Mouse (Mus musculus): ENCODE data around the gene Pdss2. TPM values are rescaled to one million over a fixed set of nuclear protein-coding genes. Genes with fewer than 3 reads are reported as not detected.

Gene Pdss2
- total and polyA plus RNA-seq, 2 experiments from 2014 or later: 17.4 to 20.9 TPM

- whole genome bisulfite sequencing: 65% methylated on average over 5 of the region's 5 CpGs
- Histone ChIP-seq H3K27me3 (ENCODE audit: insufficient read depth, low read length) (no peaks in the 10 kb centered on the region), H3K4me1 (ENCODE audit: insufficient read depth, low read length) (peaks cover 6% of the 10 kb centered on the region; the same call in 1 of the 2 replicates), H3K27ac (no peak overlapping the region), H3K4me2 (ENCODE audit: low read depth, low read length) (no peak overlapping the region), H3K9ac (replicated peaks; ENCODE audit: low read length) (no peak overlapping the region), H3K9me3 (ENCODE audit: low read length) (no peaks in the 10 kb centered on the region), H3K4me3 (ENCODE audit: low read length) (no peak overlapping the region), H3K36me3 (ENCODE audit: insufficient read depth, low read length) (no peaks in the 10 kb centered on the region)
- TF ChIP-seq CTCF (IDR thresholded peaks at IDR 0.05; ENCODE audit: low read depth): no peak
- DNase-seq (ENCODE audit: low spot score) (no peak), ATAC-seq (no peak)
These were observed 87.0 kb downstream of the Pdss2 start for GRCm38 (mm10) chr10:43308105-43308810.

GRCm38 (mm10) chr10:43310781-43311392 is 89.6 kb downstream of the Pdss2 start:
- Histone ChIP-seq H3K36me3 (ENCODE audit: insufficient read depth, low read length) (no peaks in the 10 kb centered on the region), H3K27ac (no peak overlapping the region), H3K4me3 (ENCODE audit: low read length) (no peak overlapping the region), H3K4me1 (ENCODE audit: insufficient read depth, low read length) (peaks cover 6% of the 10 kb centered on the region; the same call in 1 of the 2 replicates), H3K27me3 (ENCODE audit: insufficient read depth, low read length) (no peaks in the 10 kb centered on the region), H3K4me2 (ENCODE audit: low read depth, low read length) (no peak overlapping the region), H3K9ac (replicated peaks; ENCODE audit: low read length) (no peak overlapping the region), H3K9me3 (ENCODE audit: low read length) (no peaks in the 10 kb centered on the region)
- TF ChIP-seq CTCF (IDR thresholded peaks at IDR 0.05; ENCODE audit: low read depth): no peak
- ATAC-seq (no peak), DNase-seq (ENCODE audit: low spot score) (peak; percentile 50)
- WGBS: 30% methylated on average over 10 of the region's 10 CpGs

- peaks cover 6% of the 10 kb centered on the region; the same call in 1 of the 2 replicates for H3K4me1 ChIP-seq (ENCODE audit: insufficient read depth, low read length)
- TF ChIP-seq CTCF (IDR thresholded peaks at IDR 0.05; ENCODE audit: low read depth): no peak
- DNase-seq (ENCODE audit: low spot score) (no peak), ATAC-seq (no peak)
- H3K27ac ChIP-seq: no peak overlapping the region
- H3K4me2 ChIP-seq (ENCODE audit: low read depth, low read length): no peak overlapping the region
- no peak overlapping the region for H3K4me3 ChIP-seq (ENCODE audit: low read length)
- no peaks in the 10 kb centered on the region for H3K27me3 ChIP-seq (ENCODE audit: insufficient read depth, low read length)
- no peak overlapping the region for H3K9ac ChIP-seq (replicated peaks; ENCODE audit: low read length)
- 37% methylated on average over 2 of the region's 2 CpGs for WGBS
- no peaks in the 10 kb centered on the region for H3K36me3 ChIP-seq (ENCODE audit: insufficient read depth, low read length)
- H3K9me3 ChIP-seq (ENCODE audit: low read length): no peaks in the 10 kb centered on the region
These were observed 90.9 kb downstream of the Pdss2 start for GRCm38 (mm10) chr10:43312211-43312610.

GRCm38 (mm10) chr10:43312658-43313417 is 91.6 kb downstream of the Pdss2 start:
- Histone ChIP-seq H3K9me3 (ENCODE audit: low read length) (no peaks in the 10 kb centered on the region), H3K4me1 (ENCODE audit: insufficient read depth, low read length) (peaks cover 6% of the 10 kb centered on the region), H3K4me3 (ENCODE audit: low read length) (no peak overlapping the region), H3K36me3 (ENCODE audit: insufficient read depth, low read length) (no peaks in the 10 kb centered on the region), H3K27ac (no peak overlapping the region), H3K4me2 (ENCODE audit: low read depth, low read length) (no peak overlapping the region), H3K27me3 (ENCODE audit: insufficient read depth, low read length) (no peaks in the 10 kb centered on the region), H3K9ac (replicated peaks; ENCODE audit: low read length) (no peak overlapping the region)
- WGBS: 66% methylated on average over 7 of the region's 7 CpGs
- no peak for TF ChIP-seq CTCF (IDR thresholded peaks at IDR 0.05; ENCODE audit: low read depth)
- ATAC-seq (no peak), DNase-seq (ENCODE audit: low spot score) (no peak)

- Histone ChIP-seq H3K4me3 (ENCODE audit: low read length) (no peak overlapping the region), H3K9me3 (ENCODE audit: low read length) (no peaks in the 10 kb centered on the region), H3K4me2 (ENCODE audit: low read depth, low read length) (no peak overlapping the region), H3K27me3 (ENCODE audit: insufficient read depth, low read length) (no peaks in the 10 kb centered on the region), H3K36me3 (ENCODE audit: insufficient read depth, low read length) (no peaks in the 10 kb centered on the region), H3K27ac (no peak overlapping the region), H3K4me1 (ENCODE audit: insufficient read depth, low read length) (peaks cover 6% of the 10 kb centered on the region), H3K9ac (replicated peaks; ENCODE audit: low read length) (no peak overlapping the region)
- no peak for ATAC-seq
- peak; percentile 28; the same call in 1 of the 2 replicates for TF ChIP-seq CTCF (IDR thresholded peaks at IDR 0.05; ENCODE audit: low read depth)
- DNase-seq (ENCODE audit: low spot score): no peak
These were observed 93.9 kb downstream of the Pdss2 start for GRCm38 (mm10) chr10:43315228-43315627.

- no peak for DNase-seq (ENCODE audit: low spot score)
- ATAC-seq: no peak
- H3K9ac ChIP-seq (replicated peaks; ENCODE audit: low read length): no peak overlapping the region
- no peaks in the 10 kb centered on the region for H3K27me3 ChIP-seq (ENCODE audit: insufficient read depth, low read length)
- no peak overlapping the region for H3K4me2 ChIP-seq (ENCODE audit: low read depth, low read length)
- H3K9me3 ChIP-seq (ENCODE audit: low read length): no peaks in the 10 kb centered on the region
- H3K4me3 ChIP-seq (ENCODE audit: low read length): no peak overlapping the region
- WGBS: 31% methylated on average over 9 of the region's 9 CpGs
- H3K4me1 ChIP-seq (ENCODE audit: insufficient read depth, low read length): peaks cover 6% of the 10 kb centered on the region; the same call in 1 of the 2 replicates
- no peak for TF ChIP-seq CTCF (IDR thresholded peaks at IDR 0.05; ENCODE audit: low read depth)
- no peaks in the 10 kb centered on the region for H3K36me3 ChIP-seq (ENCODE audit: insufficient read depth, low read length)
- H3K27ac ChIP-seq: no peak overlapping the region
These were observed 96.2 kb downstream of the Pdss2 start for GRCm38 (mm10) chr10:43317327-43317951.

Measured in hindbrain, postnatal 0 days (tissue).